Mouse (Mus musculus) brain, embryonic 14.5 days (tissue): ENCODE data around the gene Caskin1. TPM values are rescaled to one million over a fixed set of nuclear protein-coding genes. Genes with fewer than 3 reads are reported as not detected.
A peak's percentile ranks its signal among the peaks of the same experiment; 100 is the strongest.
"Not testable (repeated sequence)": the region's sequence is repeated elsewhere in the genome, so short reads cannot be mapped to it uniquely, and the experiment has no call there.

Experiments
- DNase-seq: peaks from one replicate; pipeline ENCODE4 v3.0.0-alpha.2; 2011; ENCODE audit warnings: low read depth
- CTCF ChIP-seq: fragments of 200-500 bp; IDR thresholded peaks from 2 replicates; pipeline ENCODE4 v1.5.1; 2012; ENCODE audit warnings: inconsistent platforms, mild to moderate bottlenecking, moderate library complexity, borderline replicate concordance; ENCODE audit not compliant: insufficient read depth, insufficient read length; ENCODE audit errors: extremely low read depth
- POLR2A ChIP-seq: fragments of 200-500 bp; IDR thresholded peaks from 2 replicates; pipeline ENCODE4 v1.6.1; 2012; ENCODE audit warnings: mild to moderate bottlenecking, inconsistent platforms, borderline replicate concordance; ENCODE audit not compliant: poor library complexity, insufficient read depth, insufficient read length, severe bottlenecking; ENCODE audit errors: extremely low read depth
- polyA plus RNA-seq: library from polyadenylated mRNA; depleted of rRNA; stranded (reverse); fragments of >200 nt; gene quantifications from 2 replicates; pipeline ENCODE4 v1.2.3, GENCODE M21; 2012

The Caskin1 gene
- polyA plus RNA-seq, 1 experiment, result 142 TPM

GRCm38 (mm10) chr17:24454756-24455522 lies 33.5 kb upstream of the Caskin1 start:
- TF ChIP-seq CTCF (no peak), POLR2A (peak; percentile 97)
- DNase-seq, result peak; percentile 100

- DNase-seq, result not testable (repeated sequence)
Observed at GRCm38 (mm10) chr17:24455523-24456206, 32.7 kb upstream of the Caskin1 start.

- DNase-seq, result peak; percentile 38
- TF ChIP-seq CTCF (peak; percentile 19; the same call in 1 of the 2 replicates), POLR2A (no peak)
Observed at GRCm38 (mm10) chr17:24461580-24461979, 26.8 kb upstream of the Caskin1 start.

- no peak for DNase-seq
- no peak for TF ChIP-seq CTCF
- no peak for TF ChIP-seq POLR2A
Observed at GRCm38 (mm10) chr17:24462932-24463331, 25.5 kb upstream of the Caskin1 start.

GRCm38 (mm10) chr17:24463374-24464133 lies 24.8 kb upstream of the Caskin1 start:
- no peak for TF ChIP-seq POLR2A
- TF ChIP-seq CTCF, result 0 out of 2 replicates have a peak, but pooled peaks have one; percentile 2

GRCm38 (mm10) chr17:24468636-24469246 lies 19.7 kb upstream of the Caskin1 start:
- TF ChIP-seq POLR2A (no peak), CTCF (no peak)

More at GRCm38 (mm10) chr17:24463374-24464133, 24.8 kb upstream of the Caskin1 start:
- DNase-seq, result no peak

GRCm38 (mm10) chr17:24469336-24469909 lies 19.0 kb upstream of the Caskin1 start:
- DNase-seq, result no peak
- TF ChIP-seq POLR2A (no peak), CTCF (no peak)

More at GRCm38 (mm10) chr17:24468636-24469246, 19.7 kb upstream of the Caskin1 start:
- no peak for DNase-seq

- TF ChIP-seq CTCF (no peak), POLR2A (peak; percentile 76)
- peak; percentile 100 for DNase-seq
Observed at GRCm38 (mm10) chr17:24469910-24470602, 18.3 kb upstream of the Caskin1 start, which contains the start of the genes E4f1 and Pgp. E4f1 (minus strand) TSS chr17:24470313. Pgp (plus strand) TSS chr17:24470392.

GRCm38 (mm10) chr17:24470701-24471527 lies 17.5 kb upstream of the Caskin1 start:
- DNase-seq, result peak; percentile 30
- TF ChIP-seq CTCF, result no peak
- TF ChIP-seq POLR2A, result no peak

- DNase-seq, result no peak
- TF ChIP-seq POLR2A (no peak), CTCF (no peak)
Observed at GRCm38 (mm10) chr17:24472512-24472911, 15.9 kb upstream of the Caskin1 start.

GRCm38 (mm10) chr17:24473612-24474275 lies 14.7 kb upstream of the Caskin1 start, which contains the start of gene Bricd5:
Bricd5 (plus strand) TSS chr17:24473884.
- TF ChIP-seq POLR2A (no peak), CTCF (no peak)
- no peak for DNase-seq

GRCm38 (mm10) chr17:24474557-24474956 lies 13.8 kb upstream of the Caskin1 start:
- DNase-seq, result no peak
- no peak for TF ChIP-seq CTCF
- TF ChIP-seq POLR2A, result no peak
